27 mouse cellular contexts compared by ENCODE assay signal in genomic region chr13:73077866-73078430, GRCm38 (mm10).
DNase-seq lines count a peak whose midpoint lies in the region; ATAC-seq and TF ChIP-seq lines count a peak whose summit lies in the region.
"Had no signal": no experiment of that assay in that cellular context is flagged by ENCODE, and none has a peak within 500 bp of the region (broad histone marks: within the 10 kb centered on the region; RNA-seq: fewer than 3 reads in every experiment).

No protein-coding gene starts in this region.

- intact Hi-C loops in heart, postnatal 14 days (cut with DNase I) = no loop called here

- H3K27ac ChIP-seq in heart, embryonic 12.5 days (ENCODE audit: poor library complexity, severe bottlenecking) = peak overlapping the region; percentile 67
- peak overlapping the region; percentile 41; the same call in 1 of the 2 replicates for H3K27ac ChIP-seq in heart, postnatal 0 days (ENCODE audit: low read depth)
- no peak overlapping the region for H3K27ac ChIP-seq in heart, embryonic 10.5 days
- H3K27ac ChIP-seq in kidney, embryonic 16.5 days (ENCODE audit: low read length) = no peak overlapping the region
- H3K27ac ChIP-seq: forebrain, embryonic 13.5 days; hindbrain, embryonic 10.5 days; hindbrain, embryonic 15.5 days; limb, embryonic 10.5 days; limb, embryonic 15.5 days; liver, embryonic 13.5 days had no signal

- peaks cover 36% of the 10 kb centered on the region for H3K4me1 ChIP-seq in heart, embryonic 12.5 days (replicated peaks)
- H3K4me1 ChIP-seq in heart, postnatal 0 days (ENCODE audit: control insufficient read depth, insufficient read depth) = peaks cover 28% of the 10 kb centered on the region
- peaks cover 14% of the 10 kb centered on the region; the same call in 1 of the 2 replicates for H3K4me1 ChIP-seq in heart, embryonic 10.5 days
- H3K4me1 ChIP-seq in kidney, embryonic 16.5 days (ENCODE audit: insufficient read depth, low read length) = no peaks in the 10 kb centered on the region
- H3K4me1 ChIP-seq: forebrain, embryonic 13.5 days; hindbrain, embryonic 15.5 days; limb, embryonic 10.5 days; limb, embryonic 15.5 days; liver, embryonic 13.5 days; megakaryocyte, embryonic 14.5 days had no signal

- no peaks in the 10 kb centered on the region for H3K36me3 ChIP-seq in heart, embryonic 12.5 days
- no peaks in the 10 kb centered on the region for H3K36me3 ChIP-seq in heart, postnatal 0 days (replicated peaks; ENCODE audit: control insufficient read depth, insufficient read depth, low read length)
- no peaks in the 10 kb centered on the region for H3K36me3 ChIP-seq in heart, embryonic 10.5 days
- H3K36me3 ChIP-seq in kidney, embryonic 16.5 days (ENCODE audit: insufficient read depth, low read length) = no peaks in the 10 kb centered on the region
- H3K36me3 ChIP-seq: hindbrain, embryonic 10.5 days; hindbrain, embryonic 15.5 days; limb, embryonic 10.5 days; limb, embryonic 15.5 days; liver, embryonic 13.5 days had no signal

- no peak for TF ChIP-seq CTCF in heart, postnatal 0 days (IDR thresholded peaks at IDR 0.05; ENCODE audit: low read depth)

- 49% methylated on average over 2 of the region's 2 CpGs for WGBS in heart, embryonic 12.5 days
- WGBS in heart, postnatal 0 days = 47% methylated on average over 2 of the region's 2 CpGs
- 64% methylated on average over 2 of the region's 2 CpGs for WGBS in heart, embryonic 10.5 days
- WGBS in kidney, embryonic 16.5 days = 53% methylated on average over 2 of the region's 2 CpGs

- TF ChIP-seq EP300 in heart, postnatal 0 days (IDR thresholded peaks at IDR 0.05; ENCODE audit: low read depth) = no peak

- no peaks in the 10 kb centered on the region for H3K9me3 ChIP-seq in heart, embryonic 12.5 days (replicated peaks)
- no peaks in the 10 kb centered on the region for H3K9me3 ChIP-seq in heart, postnatal 0 days (replicated peaks; ENCODE audit: control insufficient read depth, low read length)
- H3K9me3 ChIP-seq in heart, embryonic 10.5 days = no peaks in the 10 kb centered on the region
- H3K9me3 ChIP-seq in kidney, embryonic 16.5 days (ENCODE audit: low read length) = no peaks in the 10 kb centered on the region
- H3K9me3 ChIP-seq: forebrain, embryonic 13.5 days; hindbrain, embryonic 10.5 days; hindbrain, embryonic 15.5 days; limb, embryonic 10.5 days; limb, embryonic 15.5 days; liver, embryonic 13.5 days had no signal

- no peak overlapping the region for H3K4me2 ChIP-seq in heart, embryonic 12.5 days
- H3K4me2 ChIP-seq in heart, postnatal 0 days (ENCODE audit: low read depth, low read length) = no peak overlapping the region
- no peak overlapping the region for H3K4me2 ChIP-seq in kidney, embryonic 16.5 days (replicated peaks; ENCODE audit: low read depth, low read length)
- H3K4me2 ChIP-seq: forebrain, embryonic 13.5 days; hindbrain, embryonic 15.5 days; limb, embryonic 15.5 days; liver, embryonic 13.5 days had no signal

- peak; percentile 48; the same call in 1 of the 2 replicates for ATAC-seq in heart, embryonic 12.5 days (ENCODE audit: insufficient number of reproducible peaks, low FRiP score)
- peak; percentile 65; the same call in 1 of the 2 replicates for ATAC-seq in heart, postnatal 0 days (ENCODE audit: insufficient read depth, low read depth)
- peak; percentile 79 for ATAC-seq in kidney, embryonic 16.5 days (ENCODE audit: low FRiP score, low TSS enrichment)
- ATAC-seq: CD4-positive, CD25-positive, alpha-beta regulatory T cell, adult 4 months; forebrain, embryonic 13.5 days; inflammation-experienced regulatory T-cells, adult 6 months; lung, postnatal 0 days had no signal

- H3K9ac ChIP-seq in heart, embryonic 12.5 days = no peak overlapping the region
- H3K9ac ChIP-seq in heart, postnatal 0 days (replicated peaks; ENCODE audit: low read depth, low read length) = no peak overlapping the region
- H3K9ac ChIP-seq in kidney, embryonic 16.5 days (replicated peaks; ENCODE audit: low read length) = no peak overlapping the region
- H3K9ac ChIP-seq: forebrain, embryonic 13.5 days; hindbrain, embryonic 15.5 days; limb, embryonic 15.5 days; liver, embryonic 13.5 days had no signal

- DNase-seq in heart, postnatal 14 days = no peak
- peak; percentile 10 for DNase-seq in heart, postnatal 0 days (ENCODE audit: low spot score)
- DNase-seq in heart, embryonic 10.5 days (ENCODE audit: low spot score) = no peak
- DNase-seq in kidney, postnatal 4 days = no peak
- DNase-seq in MN1 (ENCODE audit: low spot score) = peak; percentile 6
- DNase-seq: cerebellum, adult 11 months; cerebellum, adult 9-10 months; cerebellum, postnatal 36 days; gastrocnemius, postnatal 10 days; layer of hippocampus, postnatal 36 days; liver, embryonic 13.5 days; lung, adult 18-20 months; lung, postnatal 4 days; midbrain, embryonic 14.5 days; thymus, adult 2 months; thymus, postnatal 36 days had no signal

- no peak overlapping the region for H3K4me3 ChIP-seq in heart, embryonic 12.5 days
- no peak overlapping the region for H3K4me3 ChIP-seq in heart, postnatal 0 days (ENCODE audit: low read depth, low read length)
- no peak overlapping the region for H3K4me3 ChIP-seq in heart, embryonic 10.5 days
- no peak overlapping the region for H3K4me3 ChIP-seq in kidney, embryonic 16.5 days (ENCODE audit: low read length)
- H3K4me3 ChIP-seq: forebrain, embryonic 13.5 days; hindbrain, embryonic 10.5 days; hindbrain, embryonic 15.5 days; limb, embryonic 10.5 days; limb, embryonic 15.5 days; liver, embryonic 13.5 days; megakaryocyte, embryonic 14.5 days had no signal

- peaks cover 10% of the 10 kb centered on the region for H3K27me3 ChIP-seq in heart, embryonic 12.5 days (replicated peaks)
- no peaks in the 10 kb centered on the region for H3K27me3 ChIP-seq in heart, postnatal 0 days (ENCODE audit: control insufficient read depth, insufficient read depth, low read length)
- H3K27me3 ChIP-seq in heart, embryonic 10.5 days (ENCODE audit: insufficient read depth, poor library complexity, severe bottlenecking) = peaks cover 7% of the 10 kb centered on the region; the same call in 1 of the 2 replicates
- no peaks in the 10 kb centered on the region for H3K27me3 ChIP-seq in kidney, embryonic 16.5 days (ENCODE audit: insufficient read depth, low read length)
- H3K27me3 ChIP-seq: limb, embryonic 15.5 days; liver, embryonic 13.5 days; megakaryocyte, embryonic 14.5 days had no signal

Comparison
In these comparisons a context has a peak if more than half of its experiments do, and no peak if none do; other contexts are left out.
1. H3K27ac ChIP-seq: peak in heart, embryonic 12.5 days (single experiment) and heart, postnatal 0 days (single experiment); none in heart, embryonic 10.5 days (single experiment) and kidney, embryonic 16.5 days (single experiment).
2. DNase-seq: peak in heart, postnatal 0 days (single experiment) and MN1 (single experiment); none in heart, postnatal 14 days (0 of 2), heart, embryonic 10.5 days (single experiment) and kidney, postnatal 4 days (0 of 2).
3. Peak in every context shown above with its lines, with median percentiles within 50 percentile points of each other: ATAC-seq.